16 mouse cellular contexts compared by ENCODE assay signal in genomic region chr6:67183481-67184215, GRCm38 (mm10). TPM values are rescaled to one million over a fixed set of nuclear protein-coding genes. Genes with fewer than 3 reads are reported as not detected.
DNase-seq lines count a peak whose midpoint lies in the region; ATAC-seq and TF ChIP-seq lines count a peak whose summit lies in the region.
"Had no signal": no experiment of that assay in that cellular context is flagged by ENCODE, and none has a peak within 500 bp of the region (broad histone marks: within the 10 kb centered on the region; RNA-seq: fewer than 3 reads in every experiment).

No protein-coding gene starts in this region.

- H3K79me2 ChIP-seq in heart, adult 2 months (replicated peaks; ENCODE audit: control insufficient read depth, insufficient read depth, low read length): no peaks in the 10 kb centered on the region

- no peaks in the 10 kb centered on the region for H3K9me3 ChIP-seq in intestine, embryonic 15.5 days
- no peaks in the 10 kb centered on the region for H3K9me3 ChIP-seq in midbrain, embryonic 14.5 days (ENCODE audit: control insufficient read depth, low read length)
- H3K9me3 ChIP-seq in hindbrain, embryonic 14.5 days (ENCODE audit: control insufficient read depth, low read length): no peaks in the 10 kb centered on the region
- H3K9me3 ChIP-seq: embryonic facial prominence, embryonic 12.5 days; forebrain, embryonic 12.5 days; hindbrain, embryonic 13.5 days had no signal

- peak; percentile 54 for ATAC-seq in megakaryocyte, adult 5-6 weeks (ENCODE audit: poor library complexity, severe bottlenecking)
- no peak for ATAC-seq in intestine, embryonic 15.5 days
- no peak for ATAC-seq in midbrain, embryonic 14.5 days (ENCODE audit: low FRiP score, low TSS enrichment)
- ATAC-seq in hindbrain, embryonic 14.5 days (ENCODE audit: low FRiP score): no peak
- ATAC-seq: midbrain, embryonic 16.5 days had no signal

- no peaks in the 10 kb centered on the region for H3K36me3 ChIP-seq in heart, adult 2 months (ENCODE audit: control insufficient read depth, insufficient read depth, low read length)
- H3K36me3 ChIP-seq in intestine, embryonic 15.5 days: no peaks in the 10 kb centered on the region
- H3K36me3 ChIP-seq in midbrain, embryonic 14.5 days (ENCODE audit: control insufficient read depth, insufficient read depth, low read length): no peaks in the 10 kb centered on the region
- no peaks in the 10 kb centered on the region for H3K36me3 ChIP-seq in hindbrain, embryonic 14.5 days (replicated peaks; ENCODE audit: control insufficient read depth, insufficient read depth)
- H3K36me3 ChIP-seq: embryonic facial prominence, embryonic 12.5 days; forebrain, embryonic 12.5 days; hindbrain, embryonic 13.5 days had no signal

- no peaks in the 10 kb centered on the region for H3K27me3 ChIP-seq in heart, adult 2 months (ENCODE audit: control insufficient read depth, insufficient read depth, low read length)
- H3K27me3 ChIP-seq in intestine, embryonic 15.5 days (replicated peaks): no peaks in the 10 kb centered on the region
- no peaks in the 10 kb centered on the region for H3K27me3 ChIP-seq in midbrain, embryonic 14.5 days (ENCODE audit: control insufficient read depth, insufficient read depth, low read length)
- no peaks in the 10 kb centered on the region for H3K27me3 ChIP-seq in hindbrain, embryonic 14.5 days (ENCODE audit: control insufficient read depth, insufficient read depth, low read length)
- H3K27me3 ChIP-seq: embryonic facial prominence, embryonic 12.5 days; forebrain, embryonic 12.5 days had no signal

- intact Hi-C loops in heart, adult 2 months (cut with DNase I): no loop called here

- no peak for TF ChIP-seq CTCF in heart, adult 2 months (IDR thresholded peaks at IDR 0.05)
- no peak for TF ChIP-seq CTCF in bone marrow, adult 2 months (IDR thresholded peaks at IDR 0.05; ENCODE audit: control insufficient read depth, insufficient read depth, low read length)

- TF ChIP-seq POLR2A in heart, adult 2 months (IDR thresholded peaks at IDR 0.05; ENCODE audit: insufficient read depth, low read depth, low read length): no peak
- no peak for TF ChIP-seq POLR2A in bone marrow, adult 2 months (IDR thresholded peaks at IDR 0.05; ENCODE audit: borderline replicate concordance, control insufficient read depth, low read depth, low read length)

- WGBS in heart, adult 2 months: 68% methylated on average over 15 of the region's 15 CpGs
- 10% methylated on average over 15 of the region's 15 CpGs for WGBS in bone marrow, adult 2 months
- WGBS in intestine, embryonic 15.5 days: 80% methylated on average over 15 of the region's 15 CpGs
- 86% methylated on average over 15 of the region's 15 CpGs for WGBS in midbrain, embryonic 14.5 days
- WGBS in hindbrain, embryonic 14.5 days: 86% methylated on average over 15 of the region's 15 CpGs

- H3K4me3 ChIP-seq in heart, adult 2 months: no peak overlapping the region
- peak overlapping the region; percentile 43 for H3K4me3 ChIP-seq in bone marrow, adult 2 months (replicated peaks; ENCODE audit: control insufficient read depth, low read depth, low read length)
- H3K4me3 ChIP-seq in intestine, embryonic 15.5 days (replicated peaks): no peak overlapping the region
- H3K4me3 ChIP-seq in midbrain, embryonic 14.5 days (replicated peaks; ENCODE audit: low read depth, low read length): no peak overlapping the region
- no peak overlapping the region for H3K4me3 ChIP-seq in hindbrain, embryonic 14.5 days (replicated peaks; ENCODE audit: low read length)
- H3K4me3 ChIP-seq: embryonic facial prominence, embryonic 12.5 days; forebrain, embryonic 12.5 days; hindbrain, embryonic 13.5 days had no signal

- no peak overlapping the region for H3K4me2 ChIP-seq in intestine, embryonic 15.5 days (replicated peaks)
- H3K4me2 ChIP-seq in midbrain, embryonic 14.5 days (ENCODE audit: low read length): no peak overlapping the region
- H3K4me2 ChIP-seq in hindbrain, embryonic 14.5 days (replicated peaks): no peak overlapping the region
- H3K4me2 ChIP-seq: embryonic facial prominence, embryonic 12.5 days; forebrain, embryonic 12.5 days; hindbrain, embryonic 13.5 days had no signal

- DNase-seq in heart, adult 11 months: peak; percentile 45
- no peak for DNase-seq in heart, adult 2 months
- DNase-seq in thymus, postnatal 25 days: peak; percentile 54
- no peak for DNase-seq in midbrain, embryonic 14.5 days
- DNase-seq in hindbrain, embryonic 14.5 days (ENCODE audit: low spot score): no peak
- DNase-seq: cerebellum, adult 9-11 months; left cerebral cortex, postnatal 4 days; right cerebral cortex, adult 18-20 months had no signal

- H3K27ac ChIP-seq in heart, adult 2 months: no peak overlapping the region
- peak overlapping the region; percentile 35 for H3K27ac ChIP-seq in bone marrow, adult 2 months (ENCODE audit: control insufficient read depth, insufficient read depth, low read depth, low read length, poor library complexity)
- H3K27ac ChIP-seq in intestine, embryonic 15.5 days: no peak overlapping the region
- H3K27ac ChIP-seq in midbrain, embryonic 14.5 days (replicated peaks; ENCODE audit: low read depth, low read length): no peak overlapping the region
- no peak overlapping the region for H3K27ac ChIP-seq in hindbrain, embryonic 14.5 days
- H3K27ac ChIP-seq: embryonic facial prominence, embryonic 12.5 days; forebrain, embryonic 12.5 days; hindbrain, embryonic 13.5 days; kidney, postnatal 0 days had no signal

- no peaks in the 10 kb centered on the region for H3K4me1 ChIP-seq in heart, adult 2 months (ENCODE audit: control insufficient read depth, insufficient read depth, low read length)
- H3K4me1 ChIP-seq in bone marrow, adult 2 months (ENCODE audit: control insufficient read depth, insufficient read depth, low read length): peaks cover 6% of the 10 kb centered on the region; the same call in 1 of the 2 replicates
- 0 out of 2 replicates have a peak, but pooled peaks cover 3% of the 10 kb centered on the region for H3K4me1 ChIP-seq in intestine, embryonic 15.5 days (replicated peaks)
- H3K4me1 ChIP-seq in midbrain, embryonic 14.5 days (ENCODE audit: control insufficient read depth, insufficient read depth, low read length): no peaks in the 10 kb centered on the region
- H3K4me1 ChIP-seq in hindbrain, embryonic 14.5 days (replicated peaks; ENCODE audit: control insufficient read depth, insufficient read depth, low read length): no peaks in the 10 kb centered on the region
- H3K4me1 ChIP-seq: embryonic facial prominence, embryonic 12.5 days; forebrain, embryonic 12.5 days; hindbrain, embryonic 13.5 days had no signal

- no peak for TF ChIP-seq EP300 in heart, adult 2 months (IDR thresholded peaks at IDR 0.05; ENCODE audit: insufficient read depth, low read depth, low read length)

- H3K9ac ChIP-seq in heart, adult 2 months (ENCODE audit: low read depth, low read length): no peak overlapping the region
- no peak overlapping the region for H3K9ac ChIP-seq in intestine, embryonic 15.5 days
- H3K9ac ChIP-seq in midbrain, embryonic 14.5 days (replicated peaks; ENCODE audit: low read length): no peak overlapping the region
- H3K9ac ChIP-seq in hindbrain, embryonic 14.5 days: no peak overlapping the region
- H3K9ac ChIP-seq: embryonic facial prominence, embryonic 12.5 days; forebrain, embryonic 12.5 days; hindbrain, embryonic 13.5 days had no signal

RNA-seq across cellular contexts. Expression of gene Serbp1, which starts 54.3 kb away (rescaled TPM):
- total RNA-seq in heart, adult 2 months (2021): 100 to 1,000 TPM; 196 to 227 TPM
- polyA plus RNA-seq in heart, adult 2 months (2012; rRNA removed): 53.6 and 62.3 TPM in 2 replicates
- 394 and 479 TPM in 2 replicates for polyA plus RNA-seq in bone marrow, adult 2 months (2011; ENCODE audit: insufficient read depth, insufficient read length, low replicate concordance, missing spikeins)
- 412 and 434 TPM in 2 replicates for total RNA-seq in megakaryocyte, adult 5-6 weeks (2015)
- 996 and 1,021 TPM in 2 replicates for total RNA-seq in megakaryocyte, adult 5-6 weeks (2017)
- polyA plus RNA-seq in intestine, embryonic 15.5 days (2015; fragmentation: Nextera tagmentation; extraction: Ambion mirVana): 392 and 427 TPM in 2 replicates
- 325 and 337 TPM in 2 replicates for polyA plus RNA-seq in midbrain, embryonic 14.5 days (2014; fragmentation: Nextera tagmentation; extraction: Ambion mirVana)
- polyA plus RNA-seq in hindbrain, embryonic 14.5 days (2014; fragmentation: Nextera tagmentation; extraction: Ambion mirVana): 343 and 344 TPM in 2 replicates

Comparison
In these comparisons a context has a peak if more than half of its experiments do, and no peak if none do; other contexts are left out.
1. DNase-seq: peak in heart, adult 11 months (single experiment) and thymus, postnatal 25 days (single experiment); none in heart, adult 2 months (0 of 2), midbrain, embryonic 14.5 days (single experiment) and hindbrain, embryonic 14.5 days (single experiment).